Mouse (Mus musculus): ENCODE results near the gene Pcf11.

DNA sequence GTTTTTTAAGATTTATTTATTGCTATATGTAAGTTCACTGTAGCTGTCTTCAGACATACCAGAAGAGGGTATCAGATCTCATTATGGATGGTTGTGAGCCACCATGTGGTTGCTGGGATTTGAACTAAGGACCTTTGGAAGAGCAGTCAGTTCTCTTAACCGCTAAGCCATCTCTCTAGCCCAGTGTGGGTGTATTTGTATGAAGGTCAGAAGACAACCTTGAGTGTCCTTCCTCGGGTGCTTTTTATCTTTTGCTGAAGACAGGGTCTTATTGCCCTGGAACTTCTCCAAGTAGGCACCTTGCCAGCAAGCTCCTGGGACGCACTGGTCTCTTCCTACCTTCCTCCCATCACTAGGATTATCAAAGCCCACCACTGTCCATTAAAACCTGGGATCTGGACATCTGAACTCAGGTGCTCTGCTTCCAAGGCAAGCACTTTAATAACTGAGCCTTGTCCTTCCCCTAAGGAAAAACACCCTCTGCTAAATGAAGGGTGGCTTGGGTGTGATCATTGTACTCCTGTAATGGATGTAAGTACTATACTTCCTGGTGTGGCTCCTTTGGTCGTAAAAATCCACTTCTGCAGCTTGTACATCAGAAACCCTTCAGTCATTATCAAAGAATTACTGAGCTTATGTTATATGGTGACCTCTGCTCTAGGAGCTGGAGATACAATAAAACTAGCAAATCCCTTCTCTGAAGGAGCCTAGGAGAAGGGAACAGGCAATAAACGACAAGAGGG, 18.0 kb upstream of the Pcf11 start:
- no peak for TF ChIP-seq CTCF (IDR thresholded peaks at IDR 0.05; ENCODE audit: extremely low read depth, insufficient read depth, low read length)
- no peak for TF ChIP-seq POLR2A (IDR thresholded peaks at IDR 0.05; ENCODE audit: extremely low read depth, insufficient read depth, low read length)

All from cortical plate, adult 2 months (tissue).